Mouse (Mus musculus) liver, adult 2 months (tissue): ENCODE measurements around the gene Drd5.

Experiments used
- CTCF ChIP-seq: fragments of 200-500 bp; IDR thresholded peaks from 2 replicates; pipeline ENCODE4 v1.5.1; 2011; ENCODE audit warnings: low read depth, low read length, control low read depth
- POLR2A ChIP-seq: fragments of 200-500 bp; IDR thresholded peaks from 2 replicates; pipeline ENCODE4 v1.6.1; 2011; ENCODE audit warnings: low read length, control low read depth; ENCODE audit not compliant: insufficient read depth; ENCODE audit errors: extremely low read depth

- TF ChIP-seq CTCF (no peak), POLR2A (no peak)
Observed at GRCm38 (mm10) chr5:38276451-38276850, 42.7 kb upstream of the Drd5 start.
